Mouse (Mus musculus) heart, embryonic 15.5 days (tissue): ENCODE data around the gene Ccdc63. TPM values are rescaled to one million over a fixed set of nuclear protein-coding genes. Genes with fewer than 3 reads are reported as not detected.
"Not testable (repeated sequence)": the region's sequence is repeated elsewhere in the genome, so short reads cannot be mapped to it uniquely, and the experiment has no call there.

ENCODE experiments used
- ATAC-seq: fragments of 200-750 bp; cut with Nextera tagmentation; replicated peaks from 2 replicates; pipeline ENCODE4 v1.8.0; 2017; ENCODE audit warnings: low read depth, moderate TSS enrichment; ENCODE audit not compliant: insufficient number of reproducible peaks, insufficient read depth, low FRiP score
- H3K27ac ChIP-seq: fragments of 300-500 bp; sonication (generic); 2 replicates; pipeline ENCODE4 v1.5.1; 2015; ENCODE audit warnings: mild to moderate bottlenecking, inconsistent platforms
- H3K27me3 ChIP-seq: fragments of 300-500 bp; sonication (generic); 2 replicates; pipeline ENCODE4 v1.6.1; 2015; ENCODE audit warnings: inconsistent platforms
- H3K36me3 ChIP-seq: fragments of 300-500 bp; sonication (generic); 2 replicates; pipeline ENCODE4 v1.6.1; 2015; ENCODE audit warnings: mild to moderate bottlenecking, inconsistent platforms
- H3K4me1 ChIP-seq: fragments of 300-500 bp; sonication (generic); replicated peaks from 2 replicates; pipeline ENCODE4 v1.6.1; 2015; ENCODE audit warnings: inconsistent platforms
- H3K4me2 ChIP-seq: fragments of 300-500 bp; sonication (generic); 2 replicates; pipeline ENCODE4 v1.6.1; 2015; ENCODE audit warnings: inconsistent platforms, mild to moderate bottlenecking, moderate library complexity
- H3K4me3 ChIP-seq: fragments of 300-500 bp; sonication (generic); 2 replicates; pipeline ENCODE4 v1.5.1; 2015; ENCODE audit warnings: mild to moderate bottlenecking, inconsistent platforms
- H3K9ac ChIP-seq: fragments of 300-500 bp; sonication (generic); 2 replicates; pipeline ENCODE4 v1.6.1; 2015; ENCODE audit warnings: mild to moderate bottlenecking, inconsistent platforms
- H3K9me3 ChIP-seq: fragments of 300-500 bp; sonication (generic); replicated peaks from 2 replicates; pipeline ENCODE4 v1.6.1; 2016; ENCODE audit warnings: inconsistent platforms
- whole genome bisulfite sequencing: fragments of 180-500 bp; shearing (Covaris S2); methylation state at CpG from one replicate; pipeline ENCODE4 v1.1.7; 2015; ENCODE audit warnings: mixed read lengths; 5-methylcytosine and 5-hydroxymethylcytosine counted together
- polyA plus RNA-seq: library from polyadenylated mRNA; unstranded; fragments of >200 nt; fragmentation: Nextera tagmentation; extraction: Ambion mirVana; gene quantifications from 2 replicates; pipeline ENCODE4 v1.2.1, GENCODE M21; 2015

Gene Ccdc63
- polyA plus RNA-seq = 0.16 and 0.42 TPM in 2 replicates

DNA sequence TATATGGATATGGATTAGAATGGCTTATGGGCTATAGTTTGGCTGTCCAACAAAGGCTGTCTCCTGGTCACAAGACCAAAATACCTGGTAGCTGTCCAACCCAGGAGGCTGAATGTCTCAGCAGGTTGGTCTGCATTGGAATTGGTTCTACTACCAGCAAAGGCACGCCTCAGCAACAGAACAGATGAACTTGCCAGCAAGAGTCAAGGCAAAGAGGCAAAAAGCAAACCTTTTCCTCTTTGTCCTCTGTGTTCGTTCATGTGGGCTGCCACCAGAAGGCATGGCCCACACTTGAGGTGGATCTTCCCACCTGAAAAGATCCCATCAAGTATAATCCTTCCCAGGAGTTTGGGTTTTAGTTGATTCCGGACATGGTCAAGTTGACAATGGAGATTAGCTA is at the start of gene Ccdc63:
TSS of gene Ccdc63 (minus strand) at position 101 of the 400 bp plus-strand sequence.
- H3K4me3 ChIP-seq = no peak within 1 kb of the TSS
- H3K4me2 ChIP-seq = no peak within 1 kb of the TSS
- H3K36me3 ChIP-seq = no peaks in the 10 kb centered on the region
- H3K9ac ChIP-seq = no peak within 1 kb of the TSS
- no peaks in the 10 kb centered on the region for H3K27me3 ChIP-seq
- H3K9me3 ChIP-seq = no peaks in the 10 kb centered on the region
- no peak within 1 kb of the TSS for H3K27ac ChIP-seq
- 94% methylated on average over 3 of the region's 3 CpGs for WGBS
- peaks cover 34% of the 10 kb centered on the region for H3K4me1 ChIP-seq
- no peak for ATAC-seq

DNA sequence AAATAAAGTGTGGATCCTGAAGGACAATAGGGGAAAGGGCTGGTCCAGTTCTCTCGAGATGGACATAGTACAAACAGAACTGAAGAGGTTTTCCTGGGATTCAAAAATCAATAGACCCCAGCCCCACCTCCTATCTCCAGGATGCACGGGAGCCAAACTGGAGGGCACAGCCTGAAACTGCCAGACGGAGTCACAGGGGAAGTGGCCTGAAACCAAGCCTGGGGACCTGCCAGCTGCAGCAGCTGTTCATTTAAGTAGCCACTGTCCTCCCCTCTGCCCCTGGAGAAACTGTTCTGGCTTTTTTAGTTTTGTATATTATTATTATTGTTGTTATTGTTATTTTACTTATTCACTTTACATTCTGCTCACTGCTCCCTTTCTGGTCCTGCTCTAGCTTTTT is 48.5 kb upstream of the Ccdc63 start:
- Histone ChIP-seq H3K9ac (no peak overlapping the region), H3K4me2 (no peak overlapping the region), H3K27me3 (no peaks in the 10 kb centered on the region), H3K36me3 (no peaks in the 10 kb centered on the region), H3K27ac (no peak overlapping the region), H3K4me3 (no peak overlapping the region), H3K4me1 (no peaks in the 10 kb centered on the region), H3K9me3 (no peaks in the 10 kb centered on the region)
- WGBS = 34% methylated on average over 3 of the region's 3 CpGs
- ATAC-seq = no peak

DNA sequence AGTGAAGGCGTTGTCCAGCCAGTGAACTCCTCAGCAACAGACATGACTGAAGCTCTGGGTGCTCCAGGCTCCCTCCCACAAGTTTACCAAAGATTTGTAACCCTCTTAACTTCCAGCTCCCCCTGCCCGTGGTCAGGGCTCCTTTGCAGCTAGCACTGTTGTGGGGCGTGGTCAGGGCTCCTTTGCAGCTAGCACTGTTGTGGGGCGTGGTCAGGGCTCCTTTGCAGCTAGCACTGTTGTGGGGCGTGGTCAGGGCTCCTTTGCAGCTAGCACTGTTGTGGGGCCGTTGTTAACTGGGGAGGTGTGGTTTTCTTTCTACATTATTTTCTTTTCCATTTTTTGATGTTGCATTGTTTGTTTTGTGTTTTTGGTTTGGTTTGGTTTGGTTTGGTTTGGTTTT is 44.2 kb upstream of the Ccdc63 start:
- not testable (repeated sequence) for H3K4me3 ChIP-seq, ATAC-seq, H3K4me2 ChIP-seq, H3K9me3 ChIP-seq, H3K27ac ChIP-seq, H3K36me3 ChIP-seq, H3K9ac ChIP-seq, H3K4me1 ChIP-seq, H3K27me3 ChIP-seq
- 86% methylated on average over 6 of the region's 6 CpGs for WGBS

GRCm38 (mm10) chr5:122184283-122184806 is 43.7 kb upstream of the Ccdc63 start:
- no peak overlapping the region for H3K9ac ChIP-seq
- no peaks in the 10 kb centered on the region for H3K4me1 ChIP-seq
- H3K4me3 ChIP-seq = no peak overlapping the region
- H3K27ac ChIP-seq = no peak overlapping the region
- no peaks in the 10 kb centered on the region for H3K9me3 ChIP-seq
- 76% methylated on average over 7 of the region's 7 CpGs for WGBS
- H3K27me3 ChIP-seq = no peaks in the 10 kb centered on the region
- no peaks in the 10 kb centered on the region for H3K36me3 ChIP-seq
- no peak overlapping the region for H3K4me2 ChIP-seq
- no peak for ATAC-seq

GRCm38 (mm10) chr5:122179665-122180064 is 39.0 kb upstream of the Ccdc63 start:
- Histone ChIP-seq H3K27ac (no peak overlapping the region), H3K4me3 (no peak overlapping the region), H3K4me2 (no peak overlapping the region), H3K36me3 (peaks cover 13% of the 10 kb centered on the region), H3K4me1 (no peaks in the 10 kb centered on the region), H3K9me3 (no peaks in the 10 kb centered on the region), H3K9ac (no peak overlapping the region), H3K27me3 (no peaks in the 10 kb centered on the region)
- ATAC-seq = no peak
- 54% methylated on average over 6 of the region's 6 CpGs for WGBS

DNA sequence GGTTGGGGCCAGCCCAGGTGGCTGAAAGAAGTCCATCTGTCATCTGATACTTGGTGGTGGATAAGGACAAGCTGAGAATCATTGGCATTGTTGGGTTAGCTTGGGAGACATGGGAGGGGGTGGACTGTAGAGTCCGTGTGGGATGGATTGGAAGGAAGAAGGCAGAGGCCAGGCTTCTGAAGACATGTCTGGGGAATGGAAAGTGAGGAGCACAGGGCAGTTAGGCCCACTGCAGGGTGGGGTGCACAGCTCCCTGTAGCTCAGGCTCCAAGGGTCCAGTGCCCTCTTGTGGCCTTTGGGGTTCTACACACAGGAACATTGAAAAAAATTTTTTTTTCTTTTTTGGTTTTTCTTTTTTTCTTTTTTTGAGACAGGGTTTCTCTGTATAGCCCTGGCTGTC is 35.8 kb upstream of the Ccdc63 start:
- WGBS = 41% methylated on average over 1 of the region's 1 CpGs
- Histone ChIP-seq H3K4me3 (no peak overlapping the region), H3K27ac (no peak overlapping the region), H3K27me3 (no peaks in the 10 kb centered on the region), H3K36me3 (peaks cover 36% of the 10 kb centered on the region), H3K9me3 (no peaks in the 10 kb centered on the region), H3K9ac (no peak overlapping the region), H3K4me2 (no peak overlapping the region), H3K4me1 (no peaks in the 10 kb centered on the region)
- ATAC-seq = peak; percentile 66; the same call in 1 of the 2 replicates

DNA sequence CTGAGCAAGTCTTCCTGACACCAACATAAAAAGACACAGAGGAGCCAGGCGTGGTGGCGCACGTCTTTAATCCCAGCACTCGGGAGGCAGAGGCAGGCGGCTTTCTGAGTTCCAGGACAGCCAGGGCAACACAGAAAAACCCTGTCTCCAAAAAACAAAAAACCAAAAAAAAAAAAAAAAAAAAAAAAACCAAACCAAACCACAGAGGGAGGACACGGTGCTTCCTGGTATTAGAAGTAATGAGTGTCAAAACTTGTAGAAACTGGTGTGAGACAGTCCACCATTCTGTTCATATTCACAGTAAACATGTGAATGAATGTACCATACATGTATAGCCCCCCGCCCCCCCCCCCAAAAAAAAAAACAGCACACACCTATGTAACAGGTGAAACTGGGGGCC is 35.3 kb upstream of the Ccdc63 start:
- Histone ChIP-seq H3K27me3 (no peaks in the 10 kb centered on the region), H3K27ac (no peak overlapping the region), H3K4me1 (no peaks in the 10 kb centered on the region), H3K36me3 (peaks cover 41% of the 10 kb centered on the region), H3K9me3 (no peaks in the 10 kb centered on the region), H3K4me2 (no peak overlapping the region), H3K9ac (no peak overlapping the region), H3K4me3 (no peak overlapping the region)
- 91% methylated on average over 7 of the region's 7 CpGs for WGBS
- ATAC-seq = no peak

- peaks cover 46% of the 10 kb centered on the region for H3K36me3 ChIP-seq
- no peak overlapping the region for H3K4me3 ChIP-seq
- no peak overlapping the region for H3K4me2 ChIP-seq
- H3K27ac ChIP-seq = no peak overlapping the region
- H3K9ac ChIP-seq = no peak overlapping the region
- no peak for ATAC-seq
- 0 out of 2 replicates have a peak, but pooled peaks cover under 1% of the 10 kb centered on the region for H3K4me1 ChIP-seq
- H3K9me3 ChIP-seq = no peaks in the 10 kb centered on the region
- H3K27me3 ChIP-seq = no peaks in the 10 kb centered on the region
- 48% methylated on average over 2 of the region's 2 CpGs for WGBS
These were observed 34.8 kb upstream of the Ccdc63 start for GRCm38 (mm10) chr5:122175402-122175801.

- 89% methylated on average over 8 of the region's 8 CpGs for WGBS
- no peak overlapping the region for H3K9ac ChIP-seq
- no peak overlapping the region for H3K27ac ChIP-seq
- H3K4me2 ChIP-seq = no peak overlapping the region
- H3K36me3 ChIP-seq = peaks cover 64% of the 10 kb centered on the region
- H3K9me3 ChIP-seq = no peaks in the 10 kb centered on the region
- ATAC-seq = no peak
- H3K27me3 ChIP-seq = no peaks in the 10 kb centered on the region
- H3K4me1 ChIP-seq = peaks cover 28% of the 10 kb centered on the region
- H3K4me3 ChIP-seq = no peak overlapping the region
These were observed 30.4 kb upstream of the Ccdc63 start for GRCm38 (mm10) chr5:122171058-122171457.

GRCm38 (mm10) chr5:122168344-122169069 is 27.9 kb upstream of the Ccdc63 start:
- H3K4me2 ChIP-seq = no peak overlapping the region
- no peaks in the 10 kb centered on the region for H3K27me3 ChIP-seq
- H3K4me1 ChIP-seq = peaks cover 54% of the 10 kb centered on the region
- H3K27ac ChIP-seq = peak overlapping the region; percentile 57; the same call in 1 of the 2 replicates
- no peak overlapping the region for H3K9ac ChIP-seq
- no peak for ATAC-seq
- H3K36me3 ChIP-seq = peaks cover 66% of the 10 kb centered on the region
- H3K9me3 ChIP-seq = no peaks in the 10 kb centered on the region
- H3K4me3 ChIP-seq = no peak overlapping the region
- 69% methylated on average over 14 of the region's 14 CpGs for WGBS

DNA sequence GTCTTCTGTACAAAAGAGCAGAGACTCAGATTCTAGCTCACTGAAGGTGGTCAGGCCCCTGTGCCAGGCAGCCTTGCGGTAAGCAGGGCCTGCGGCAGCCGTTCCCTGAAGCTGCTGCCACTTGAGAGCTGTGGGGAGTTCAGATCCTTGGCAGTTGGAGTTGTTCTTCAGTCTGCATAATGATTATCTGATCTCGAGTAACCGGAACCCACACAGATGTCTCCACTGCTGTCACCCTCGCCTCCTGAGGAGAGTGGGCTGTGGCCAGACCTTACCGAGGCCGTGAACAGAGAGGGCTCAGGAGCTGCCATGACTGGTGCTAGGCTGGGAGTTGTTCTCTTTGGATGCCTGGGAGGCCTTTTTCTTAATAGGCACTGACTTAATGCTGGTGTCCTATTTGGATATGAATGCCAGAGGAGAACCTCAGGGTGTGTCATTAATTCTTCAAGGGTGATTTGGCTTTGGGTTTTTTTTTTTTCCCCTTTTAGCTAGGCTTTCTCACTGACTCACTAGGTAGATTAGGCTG is 26.1 kb upstream of the Ccdc63 start:
- Histone ChIP-seq H3K27me3 (no peaks in the 10 kb centered on the region), H3K9me3 (no peaks in the 10 kb centered on the region), H3K27ac (peak overlapping the region; percentile 57), H3K4me2 (peak overlapping the region; percentile 14; the same call in 1 of the 2 replicates), H3K36me3 (peaks cover 54% of the 10 kb centered on the region), H3K9ac (no peak overlapping the region), H3K4me3 (0 out of 2 replicates have a peak overlapping the region, but pooled peaks have one; percentile 1), H3K4me1 (peaks cover 71% of the 10 kb centered on the region)
- no peak for ATAC-seq
- 41% methylated on average over 8 of the region's 8 CpGs for WGBS
